Mouse (Mus musculus): ENCODE data around the gene Cage1. TPM values are rescaled to one million over a fixed set of nuclear protein-coding genes. Genes with fewer than 3 reads are reported as not detected.

The Cage1 gene
- total and polyA plus RNA-seq, 2 experiments = 0.06 to 0.55 TPM

- WGBS = under 1% methylated on average over 17 of the region's 17 CpGs
- no peaks in the 10 kb centered on the region for H3K27me3 ChIP-seq (ENCODE audit: control insufficient read depth, insufficient read depth, low read length)
- peak overlapping the region; percentile 99 for H3K9ac ChIP-seq (ENCODE audit: low read depth, low read length)
- DNase-seq (ENCODE audit: extremely low read depth, low read depth, low spot score) = peak; percentile 13
- peak overlapping the region; percentile 99 for H3K4me3 ChIP-seq (ENCODE audit: insufficient read depth, low read depth, low read length)
- H3K27ac ChIP-seq (replicated peaks; ENCODE audit: insufficient read depth, low read depth, low read length) = peak overlapping the region; percentile 83
- peaks cover 3% of the 10 kb centered on the region; the same call in 1 of the 2 replicates for H3K4me1 ChIP-seq (ENCODE audit: control insufficient read depth, insufficient read depth, low read length)
- TF ChIP-seq CTCF (IDR thresholded peaks at IDR 0.05; ENCODE audit: low read depth, low read length) (no peak), POLR2A (IDR thresholded peaks at IDR 0.05; ENCODE audit: extremely low read depth, insufficient read depth, low read length) (no peak)
- peaks cover 19% of the 10 kb centered on the region for H3K36me3 ChIP-seq (ENCODE audit: control insufficient read depth, insufficient read depth, low read length)
- H3K79me2 ChIP-seq (ENCODE audit: control insufficient read depth, insufficient read depth, low read length) = peaks cover 11% of the 10 kb centered on the region; the same call in 1 of the 2 replicates
These were observed 43.5 kb downstream of the Cage1 start for GRCm38 (mm10) chr13:37993376-37993703.

- DNase-seq (ENCODE audit: extremely low read depth, low read depth, low spot score) = peak; percentile 59
- no peaks in the 10 kb centered on the region for H3K27me3 ChIP-seq (ENCODE audit: control insufficient read depth, insufficient read depth, low read length)
- H3K4me1 ChIP-seq (ENCODE audit: control insufficient read depth, insufficient read depth, low read length) = peaks cover 3% of the 10 kb centered on the region; the same call in 1 of the 2 replicates
- peak overlapping the region; percentile 13; the same call in 1 of the 2 replicates for H3K27ac ChIP-seq (replicated peaks; ENCODE audit: insufficient read depth, low read depth, low read length)
- WGBS = 5% methylated on average over 10 of the region's 10 CpGs
- TF ChIP-seq POLR2A (IDR thresholded peaks at IDR 0.05; ENCODE audit: extremely low read depth, insufficient read depth, low read length) (no peak), CTCF (IDR thresholded peaks at IDR 0.05; ENCODE audit: low read depth, low read length) (no peak)
- peaks cover 23% of the 10 kb centered on the region for H3K36me3 ChIP-seq (ENCODE audit: control insufficient read depth, insufficient read depth, low read length)
- H3K79me2 ChIP-seq (ENCODE audit: control insufficient read depth, insufficient read depth, low read length) = peaks cover 11% of the 10 kb centered on the region; the same call in 1 of the 2 replicates
- peak overlapping the region; percentile 99 for H3K9ac ChIP-seq (ENCODE audit: low read depth, low read length)
- peak overlapping the region; percentile 99 for H3K4me3 ChIP-seq (ENCODE audit: insufficient read depth, low read depth, low read length)
These were observed 44.1 kb downstream of the Cage1 start for GRCm38 (mm10) chr13:37992638-37993371.

DNA sequence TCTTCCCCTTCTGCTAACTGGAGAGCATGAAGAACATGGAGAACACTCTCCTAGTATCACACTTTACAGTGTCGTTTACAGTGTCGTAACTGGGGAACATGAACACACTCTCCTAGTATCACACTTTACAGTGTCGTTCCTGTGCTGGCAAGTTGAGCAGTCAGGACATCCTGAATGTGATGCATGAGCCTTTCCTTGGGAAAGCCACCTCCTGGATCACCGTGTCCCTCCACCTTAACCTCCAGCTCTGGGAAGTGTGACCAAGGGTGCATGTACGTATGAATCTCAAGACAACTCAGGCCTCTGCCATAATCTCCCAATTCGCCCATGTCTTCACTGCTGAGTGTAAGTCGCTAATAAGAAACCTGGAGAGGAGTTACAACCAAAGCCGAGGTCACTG lies 47.2 kb downstream of the Cage1 start:
- no peak overlapping the region for H3K9ac ChIP-seq (ENCODE audit: low read depth, low read length)
- peaks cover 50% of the 10 kb centered on the region for H3K36me3 ChIP-seq (ENCODE audit: control insufficient read depth, insufficient read depth, low read length)
- peaks cover 11% of the 10 kb centered on the region; the same call in 1 of the 2 replicates for H3K79me2 ChIP-seq (ENCODE audit: control insufficient read depth, insufficient read depth, low read length)
- TF ChIP-seq CTCF (IDR thresholded peaks at IDR 0.05; ENCODE audit: low read depth, low read length) (no peak), POLR2A (IDR thresholded peaks at IDR 0.05; ENCODE audit: extremely low read depth, insufficient read depth, low read length) (no peak)
- no peaks in the 10 kb centered on the region for H3K27me3 ChIP-seq (ENCODE audit: control insufficient read depth, insufficient read depth, low read length)
- DNase-seq (ENCODE audit: extremely low read depth, low read depth, low spot score) = no peak
- no peak overlapping the region for H3K27ac ChIP-seq (replicated peaks; ENCODE audit: insufficient read depth, low read depth, low read length)
- H3K4me1 ChIP-seq (ENCODE audit: control insufficient read depth, insufficient read depth, low read length) = peaks cover 3% of the 10 kb centered on the region; the same call in 1 of the 2 replicates
- no peak overlapping the region for H3K4me3 ChIP-seq (ENCODE audit: insufficient read depth, low read depth, low read length)
- WGBS = 85% methylated on average over 8 of the region's 8 CpGs

GRCm38 (mm10) chr13:37986166-37986565 lies 50.7 kb downstream of the Cage1 start:
- peaks cover 77% of the 10 kb centered on the region for H3K36me3 ChIP-seq (ENCODE audit: control insufficient read depth, insufficient read depth, low read length)
- WGBS = 94% methylated on average over 10 of the region's 10 CpGs

DNA sequence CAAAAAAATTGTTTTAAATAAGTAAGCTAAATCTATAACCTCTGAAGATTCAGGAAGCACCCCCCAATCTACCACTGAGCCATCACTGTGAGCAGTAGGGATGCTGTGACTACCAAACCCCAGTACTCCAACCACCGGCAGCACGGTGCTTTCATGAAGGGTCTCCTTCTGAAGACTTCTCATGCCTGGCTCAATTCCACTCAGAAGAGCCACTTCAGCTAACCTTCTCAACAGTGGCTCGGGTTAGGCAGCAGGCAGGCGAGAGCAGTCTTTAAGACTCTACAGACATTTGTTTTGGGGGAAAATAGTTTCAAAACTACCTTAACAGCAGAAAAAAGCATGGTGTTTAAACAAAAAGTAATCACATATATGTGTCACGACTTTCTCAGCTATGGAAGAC lies 55.8 kb downstream of the Cage1 start:
- Histone ChIP-seq H3K4me3 (ENCODE audit: insufficient read depth, low read depth, low read length) (no peak overlapping the region), H3K27me3 (ENCODE audit: control insufficient read depth, insufficient read depth, low read length) (no peaks in the 10 kb centered on the region), H3K27ac (replicated peaks; ENCODE audit: insufficient read depth, low read depth, low read length) (no peak overlapping the region), H3K79me2 (ENCODE audit: control insufficient read depth, insufficient read depth, low read length) (no peaks in the 10 kb centered on the region), H3K9ac (ENCODE audit: low read depth, low read length) (no peak overlapping the region), H3K4me1 (ENCODE audit: control insufficient read depth, insufficient read depth, low read length) (no peaks in the 10 kb centered on the region), H3K36me3 (ENCODE audit: control insufficient read depth, insufficient read depth, low read length) (peaks cover 72% of the 10 kb centered on the region)
- no peak for DNase-seq (ENCODE audit: extremely low read depth, low read depth, low spot score)
- no peak for TF ChIP-seq CTCF (IDR thresholded peaks at IDR 0.05; ENCODE audit: low read depth, low read length)
- no peak for TF ChIP-seq POLR2A (IDR thresholded peaks at IDR 0.05; ENCODE audit: extremely low read depth, insufficient read depth, low read length)
- WGBS = 92% methylated on average over 5 of the region's 5 CpGs

More at GRCm38 (mm10) chr13:37986166-37986565, 50.7 kb downstream of the Cage1 start:
- Histone ChIP-seq H3K9ac (ENCODE audit: low read depth, low read length) (no peak overlapping the region), H3K79me2 (ENCODE audit: control insufficient read depth, insufficient read depth, low read length) (0 out of 2 replicates have a peak, but pooled peaks cover 2% of the 10 kb centered on the region), H3K4me3 (ENCODE audit: insufficient read depth, low read depth, low read length) (no peak overlapping the region), H3K27me3 (ENCODE audit: control insufficient read depth, insufficient read depth, low read length) (no peaks in the 10 kb centered on the region), H3K4me1 (ENCODE audit: control insufficient read depth, insufficient read depth, low read length) (no peaks in the 10 kb centered on the region), H3K27ac (replicated peaks; ENCODE audit: insufficient read depth, low read depth, low read length) (no peak overlapping the region)
- DNase-seq (ENCODE audit: extremely low read depth, low read depth, low spot score) = no peak
- TF ChIP-seq POLR2A (IDR thresholded peaks at IDR 0.05; ENCODE audit: extremely low read depth, insufficient read depth, low read length) (no peak), CTCF (IDR thresholded peaks at IDR 0.05; ENCODE audit: low read depth, low read length) (no peak)

- DNase-seq (ENCODE audit: extremely low read depth, low read depth, low spot score) = no peak
- H3K27ac ChIP-seq (replicated peaks; ENCODE audit: insufficient read depth, low read depth, low read length) = no peak overlapping the region
- H3K36me3 ChIP-seq (ENCODE audit: control insufficient read depth, insufficient read depth, low read length) = peaks cover 68% of the 10 kb centered on the region
- no peaks in the 10 kb centered on the region for H3K79me2 ChIP-seq (ENCODE audit: control insufficient read depth, insufficient read depth, low read length)
- TF ChIP-seq POLR2A (IDR thresholded peaks at IDR 0.05; ENCODE audit: extremely low read depth, insufficient read depth, low read length) (no peak), CTCF (IDR thresholded peaks at IDR 0.05; ENCODE audit: low read depth, low read length) (no peak)
- WGBS = 96% methylated on average over 10 of the region's 10 CpGs
- H3K4me3 ChIP-seq (ENCODE audit: insufficient read depth, low read depth, low read length) = no peak overlapping the region
- no peaks in the 10 kb centered on the region for H3K27me3 ChIP-seq (ENCODE audit: control insufficient read depth, insufficient read depth, low read length)
- H3K4me1 ChIP-seq (ENCODE audit: control insufficient read depth, insufficient read depth, low read length) = no peaks in the 10 kb centered on the region
- H3K9ac ChIP-seq (ENCODE audit: low read depth, low read length) = no peak overlapping the region
These were observed 56.5 kb downstream of the Cage1 start for GRCm38 (mm10) chr13:37980346-37980745.

Measured in liver, adult 2 months (tissue).